22 mouse cellular contexts compared by ENCODE assay signal in genomic region chr5:23620621-23621020, GRCm38 (mm10).
DNase-seq lines count a peak whose midpoint lies in the region; ATAC-seq lines count a peak whose summit lies in the region.
"Had no signal": no experiment of that assay in that cellular context is flagged by ENCODE, and none has a peak within 500 bp of the region (broad histone marks: within the 10 kb centered on the region; RNA-seq: fewer than 3 reads in every experiment).

No protein-coding gene starts in this region.

- peak; percentile 34 for ATAC-seq in activated CD4-positive, CD25-positive, alpha-beta regulatory T cell, adult 4 months
- ATAC-seq: forebrain, embryonic 15.5 days; hindbrain, postnatal 0 days; intestine, embryonic 15.5 days had no signal

- DNase-seq in retina, adult 2 months (ENCODE audit: low read depth, low spot score): peak; percentile 49
- DNase-seq in retina, embryonic 14.5 days (ENCODE audit: low spot score): no peak
- DNase-seq in naive thymus-derived CD4-positive, alpha-beta T cell, adult 2 months (ENCODE audit: low read depth): peak; percentile 44
- DNase-seq in frontal cortex, postnatal 36 days (ENCODE audit: low spot score in 2 of 2): no peak
- no peak for DNase-seq in right cerebral cortex, postnatal 14 days
- DNase-seq: adrenal gland, adult 2 months; adrenal gland, postnatal 14 days; B cell, adult 2 months; cerebellum, adult 11 months; cerebellum, adult 8-10 months; cerebellum, postnatal 10 days; cerebellum, postnatal 36 days; embryo, embryonic 11 days; gastrocnemius, postnatal 10 days; gastrocnemius, postnatal 36 days; heart, adult 2 months; heart, postnatal 14 days; heart, postnatal 4 days had no signal

Comparison
In these comparisons a context has a peak if more than half of its experiments do, and no peak if none do; other contexts are left out.
1. DNase-seq: peak in retina, adult 2 months (single experiment) and naive thymus-derived CD4-positive, alpha-beta T cell, adult 2 months (single experiment); none in retina, embryonic 14.5 days (single experiment), frontal cortex, postnatal 36 days (0 of 2) and right cerebral cortex, postnatal 14 days (single experiment).